Mouse (Mus musculus): Measurements from ENCODE around the gene Fcgr1. TPM values are rescaled to one million over a fixed set of nuclear protein-coding genes. Genes with fewer than 3 reads are reported as not detected.
A peak's percentile ranks its signal among the peaks of the same experiment; 100 is the strongest.
"Not testable (repeated sequence)": the region's sequence is repeated elsewhere in the genome, so short reads cannot be mapped to it uniquely, and the experiment has no call there.

The Fcgr1 gene
- total and polyA plus RNA-seq, 2 experiments from 2014 or later = 2.4 to 2.6 TPM

DNA sequence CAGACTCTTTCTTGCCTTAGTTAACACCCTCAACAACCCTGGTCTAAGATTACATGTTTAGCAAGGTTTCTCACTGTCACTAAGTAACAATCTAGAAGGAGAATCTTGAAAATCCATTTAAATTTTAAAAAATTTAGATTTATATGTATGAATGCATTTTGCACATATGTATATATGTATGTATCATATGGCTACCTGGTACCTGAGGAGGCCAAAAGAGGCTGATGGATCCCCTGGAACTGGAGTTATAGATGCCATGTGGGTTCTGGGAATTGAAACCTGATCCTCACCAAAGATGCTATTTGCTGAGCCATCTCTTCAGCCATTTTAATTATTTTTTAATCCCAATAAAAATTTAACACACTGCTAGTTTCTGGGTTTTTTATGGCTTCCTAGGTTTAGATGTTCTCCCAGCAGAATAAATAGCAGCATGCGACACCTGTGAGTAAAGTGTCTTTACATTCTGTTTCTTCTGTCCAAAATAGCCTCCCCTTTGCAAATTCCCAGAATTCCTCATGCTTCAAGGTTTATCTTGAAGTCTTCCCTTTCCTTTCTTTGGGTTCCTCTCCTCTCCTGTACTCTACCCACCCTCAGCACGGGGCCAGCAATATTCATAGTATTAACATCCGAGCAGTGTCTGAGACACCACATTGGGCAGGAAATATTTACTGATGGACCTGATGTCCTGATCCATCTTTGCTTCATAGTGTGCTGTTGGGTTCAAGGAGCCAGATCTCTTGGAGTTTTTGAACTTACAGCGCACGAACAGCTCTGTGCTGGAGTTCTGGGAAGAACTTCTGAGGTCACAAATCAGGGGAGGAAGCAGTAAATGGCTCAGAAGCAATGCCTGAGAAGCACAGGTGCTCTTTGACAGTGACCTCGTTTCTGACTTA lies 45.4 kb downstream of the Fcgr1 start:
- WGBS = 51% methylated on average over 6 of the region's 6 CpGs
- ATAC-seq (no peak), DNase-seq (ENCODE audit: low spot score) (no peak)
- TF ChIP-seq CTCF (IDR thresholded peaks at IDR 0.05; ENCODE audit: low read depth) = no peak
- Histone ChIP-seq H3K4me2 (ENCODE audit: low read depth, low read length) (peak overlapping the region; percentile 51), H3K4me3 (ENCODE audit: low read length) (peak overlapping the region; percentile 28; the same call in 1 of the 2 replicates), H3K9ac (replicated peaks; ENCODE audit: low read length) (no peak overlapping the region), H3K4me1 (ENCODE audit: insufficient read depth, low read length) (no peaks in the 10 kb centered on the region), H3K27ac (no peak overlapping the region), H3K27me3 (ENCODE audit: insufficient read depth, low read length) (no peaks in the 10 kb centered on the region), H3K9me3 (ENCODE audit: low read length) (no peaks in the 10 kb centered on the region), H3K36me3 (ENCODE audit: insufficient read depth, low read length) (no peaks in the 10 kb centered on the region)

DNA sequence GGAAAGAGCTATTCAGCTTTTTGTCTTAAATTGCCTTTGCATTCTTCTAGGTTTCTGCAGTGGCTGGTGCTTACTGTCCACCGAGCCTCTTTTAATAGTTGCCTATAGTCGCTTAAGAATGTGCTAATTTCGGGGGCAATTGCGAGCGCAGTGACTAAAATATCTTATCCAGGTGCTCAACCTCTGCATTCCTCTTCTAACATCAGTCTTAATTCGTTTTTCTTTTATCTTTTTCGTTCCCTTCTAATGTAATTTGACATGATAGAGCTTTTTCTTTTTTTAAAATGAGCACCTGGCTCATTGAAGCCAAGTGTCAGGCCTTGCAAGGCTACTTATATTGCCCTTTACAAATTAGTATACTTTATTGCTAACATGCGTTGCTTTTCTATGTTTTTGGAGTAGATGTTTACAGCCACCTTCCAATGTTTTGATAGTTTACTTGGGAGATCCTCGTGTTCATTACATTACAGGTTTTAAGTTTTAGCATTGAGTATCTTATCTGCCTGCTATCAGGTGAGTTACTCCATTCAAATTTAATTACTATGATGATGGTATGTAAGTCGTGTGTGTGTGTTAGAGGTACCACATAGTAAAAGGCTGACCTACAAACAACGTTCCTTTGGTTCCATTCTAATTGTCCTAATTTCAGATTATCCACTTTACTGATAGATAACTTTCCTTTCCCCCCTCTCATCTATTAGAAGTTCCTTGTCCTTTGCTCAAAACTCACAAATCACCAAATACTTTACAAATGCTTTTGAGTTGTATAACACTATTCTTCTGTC lies 46.2 kb downstream of the Fcgr1 start:
- no peak for ATAC-seq
- peak overlapping the region; percentile 51 for H3K4me2 ChIP-seq (ENCODE audit: low read depth, low read length)

GRCm38 (mm10) chr3:96246427-96246856 lies 47.3 kb downstream of the Fcgr1 start, which contains the start of gene Hist2h3c1:
TSS of gene Hist2h3c1 (plus strand) at chr3:96246685.
- peak; percentile 93 for ATAC-seq
- DNase-seq (ENCODE audit: low spot score); H3K36me3 ChIP-seq (ENCODE audit: insufficient read depth, low read length); H3K9me3 ChIP-seq (ENCODE audit: low read length); H3K4me1 ChIP-seq (ENCODE audit: insufficient read depth, low read length); H3K27me3 ChIP-seq (ENCODE audit: insufficient read depth, low read length): not testable (repeated sequence)
- Histone ChIP-seq H3K4me2 (ENCODE audit: low read depth, low read length) (peak within 1 kb of the TSS; percentile 51), H3K4me3 (ENCODE audit: low read length) (peak within 1 kb of the TSS; percentile 28), H3K27ac (peak within 1 kb of the TSS; percentile 68; the same call in 1 of the 2 replicates), H3K9ac (replicated peaks; ENCODE audit: low read length) (peak within 1 kb of the TSS; percentile 24; the same call in 1 of the 2 replicates)
- no CpG with 5 or more reads among the region's 47 CpGs for WGBS

More for the DNA sequence above, 46.2 kb downstream of the Fcgr1 start:
- WGBS = 11% methylated on average over 11 of the region's 11 CpGs
- no peak overlapping the region for H3K27ac ChIP-seq
- no peak for TF ChIP-seq CTCF (IDR thresholded peaks at IDR 0.05; ENCODE audit: low read depth)
- peak overlapping the region; percentile 24; the same call in 1 of the 2 replicates for H3K9ac ChIP-seq (replicated peaks; ENCODE audit: low read length)
- no peaks in the 10 kb centered on the region for H3K36me3 ChIP-seq (ENCODE audit: insufficient read depth, low read length)
- no peaks in the 10 kb centered on the region for H3K4me1 ChIP-seq (ENCODE audit: insufficient read depth, low read length)
- H3K27me3 ChIP-seq (ENCODE audit: insufficient read depth, low read length) = no peaks in the 10 kb centered on the region
- no peak for DNase-seq (ENCODE audit: low spot score)
- peak overlapping the region; percentile 28 for H3K4me3 ChIP-seq (ENCODE audit: low read length)
- no peaks in the 10 kb centered on the region for H3K9me3 ChIP-seq (ENCODE audit: low read length)

GRCm38 (mm10) chr3:96246018-96246417 lies 47.8 kb downstream of the Fcgr1 start:
- WGBS = 0% methylated on average over 10 of the region's 21 CpGs
- H3K4me2 ChIP-seq (ENCODE audit: low read depth, low read length) = 0 out of 2 replicates have a peak overlapping the region, but pooled peaks have one; percentile 30
- H3K9me3 ChIP-seq (ENCODE audit: low read length); H3K36me3 ChIP-seq (ENCODE audit: insufficient read depth, low read length); H3K4me1 ChIP-seq (ENCODE audit: insufficient read depth, low read length); DNase-seq (ENCODE audit: low spot score); H3K9ac ChIP-seq (replicated peaks; ENCODE audit: low read length); ATAC-seq; H3K27me3 ChIP-seq (ENCODE audit: insufficient read depth, low read length): not testable (repeated sequence)
- peak overlapping the region; percentile 68; the same call in 1 of the 2 replicates for H3K27ac ChIP-seq
- H3K4me3 ChIP-seq (ENCODE audit: low read length) = peak overlapping the region; percentile 27; the same call in 1 of the 2 replicates

DNA sequence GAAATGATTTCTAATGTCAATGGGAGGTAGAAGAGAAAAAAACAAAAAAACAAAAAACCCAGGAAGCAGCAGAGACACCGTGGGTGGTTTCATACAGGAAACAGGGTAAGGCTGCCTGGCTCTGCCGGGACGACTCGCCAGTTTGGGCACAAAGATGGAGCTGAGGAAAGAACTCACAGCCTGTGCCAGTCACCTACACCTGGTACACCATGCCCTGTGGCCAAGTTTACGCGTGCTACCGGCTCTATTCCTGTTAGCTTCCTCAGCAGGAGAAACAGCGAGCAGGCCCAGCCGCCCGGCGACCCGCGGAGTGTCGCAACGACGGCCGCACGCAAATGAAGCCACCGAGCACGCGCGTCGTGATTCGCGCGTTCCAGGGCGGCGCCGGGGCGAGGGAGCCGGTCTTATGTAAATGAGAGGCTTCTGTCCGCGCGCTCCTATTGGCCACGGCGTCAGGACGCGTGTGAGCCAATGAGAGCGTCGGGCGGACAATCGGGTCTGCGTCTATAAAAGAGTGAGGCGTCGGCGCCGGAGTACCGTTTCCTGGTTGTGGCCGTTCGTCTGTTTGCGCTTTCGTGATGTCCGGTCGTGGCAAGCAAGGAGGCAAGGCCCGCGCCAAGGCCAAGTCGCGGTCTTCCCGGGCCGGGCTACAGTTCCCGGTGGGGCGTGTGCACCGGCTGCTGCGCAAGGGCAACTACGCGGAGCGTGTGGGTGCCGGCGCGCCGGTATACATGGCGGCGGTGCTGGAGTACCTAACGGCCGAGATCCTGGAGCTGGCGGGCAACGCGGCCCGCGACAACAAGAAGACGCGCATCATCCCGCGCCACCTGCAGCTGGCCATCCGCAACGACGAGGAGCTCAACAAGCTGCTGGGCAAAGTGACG lies 48.5 kb downstream of the Fcgr1 start, which contains the start of gene Hist2h2aa1:
Hist2h2aa1 (plus strand) TSS at position 495 of the 884 bp plus-strand sequence.
- peak within 1 kb of the TSS; percentile 50 for H3K4me3 ChIP-seq (ENCODE audit: low read length)
- peak; percentile 66 for DNase-seq (ENCODE audit: low spot score)
- not testable (repeated sequence) for H3K9me3 ChIP-seq (ENCODE audit: low read length); H3K36me3 ChIP-seq (ENCODE audit: insufficient read depth, low read length); H3K4me1 ChIP-seq (ENCODE audit: insufficient read depth, low read length); H3K27me3 ChIP-seq (ENCODE audit: insufficient read depth, low read length)
- H3K9ac ChIP-seq (replicated peaks; ENCODE audit: low read length) = peak within 1 kb of the TSS; percentile 67
- H3K4me2 ChIP-seq (ENCODE audit: low read depth, low read length) = peak within 1 kb of the TSS; percentile 64
- under 1% methylated on average over 27 of the region's 88 CpGs for WGBS
- H3K27ac ChIP-seq = peak within 1 kb of the TSS; percentile 94
- peak; percentile 93 for ATAC-seq
